Mouse (Mus musculus): ENCODE data around the gene Rpl13a. TPM values are rescaled to one million over a fixed set of nuclear protein-coding genes. Genes with fewer than 3 reads are reported as not detected.
"Not testable (repeated sequence)": the region's sequence is repeated elsewhere in the genome, so short reads cannot be mapped to it uniquely, and the experiment has no call there.

The Rpl13a gene
- total RNA-seq, 2 experiments from 2014 or later: 765 to 826 TPM

GRCm38 (mm10) chr7:45121404-45121803 lies 7.2 kb downstream of the Rpl13a start:
- no peak for DNase-seq (ENCODE audit: extremely low spot score in 1 of 2, low spot score in 1 of 2)

GRCm38 (mm10) chr7:45119780-45120709 lies 8.5 kb downstream of the Rpl13a start:
- DNase-seq (ENCODE audit: extremely low spot score in 1 of 2, low spot score in 1 of 2): no peak

GRCm38 (mm10) chr7:45118336-45118735 lies 10.2 kb downstream of the Rpl13a start:
- no peak for DNase-seq (ENCODE audit: extremely low spot score in 1 of 2, low spot score in 1 of 2)

- no peak for DNase-seq (ENCODE audit: extremely low spot score in 1 of 2, low spot score in 1 of 2)
Observed at GRCm38 (mm10) chr7:45117566-45117965, 11.0 kb downstream of the Rpl13a start.

GRCm38 (mm10) chr7:45113476-45113875 lies 15.1 kb downstream of the Rpl13a start:
- no peak for DNase-seq (ENCODE audit: extremely low spot score in 1 of 2, low spot score in 1 of 2)

GRCm38 (mm10) chr7:45112529-45112928 lies 16.0 kb downstream of the Rpl13a start:
- no peak for DNase-seq (ENCODE audit: extremely low spot score in 1 of 2, low spot score in 1 of 2)

- DNase-seq (ENCODE audit: extremely low spot score in 1 of 2, low spot score in 1 of 2): no peak
Observed at GRCm38 (mm10) chr7:45111940-45112339, 16.6 kb downstream of the Rpl13a start.

- DNase-seq (ENCODE audit: extremely low spot score in 1 of 2, low spot score in 1 of 2): not testable (repeated sequence)
Observed at GRCm38 (mm10) chr7:45110089-45110488, 18.5 kb downstream of the Rpl13a start.

GRCm38 (mm10) chr7:45107052-45107645 lies 21.4 kb downstream of the Rpl13a start:
- DNase-seq (ENCODE audit: extremely low spot score in 1 of 2, low spot score in 1 of 2): no peak

- DNase-seq (ENCODE audit: extremely low spot score in 1 of 2, low spot score in 1 of 2): no peak
Observed at GRCm38 (mm10) chr7:45106441-45106840, 22.1 kb downstream of the Rpl13a start.

- DNase-seq (ENCODE audit: extremely low spot score in 1 of 2, low spot score in 1 of 2): no peak
Observed at GRCm38 (mm10) chr7:45105491-45105890, 23.1 kb downstream of the Rpl13a start.

- no peak for DNase-seq (ENCODE audit: extremely low spot score in 1 of 2, low spot score in 1 of 2)
Observed at GRCm38 (mm10) chr7:45104941-45105340, 23.6 kb downstream of the Rpl13a start.

GRCm38 (mm10) chr7:45103652-45104180 lies 24.8 kb downstream of the Rpl13a start, which contains the start of gene Fcgrt:
Fcgrt (minus strand) TSS chr7:45103851.
- DNase-seq (ENCODE audit: extremely low spot score in 1 of 2, low spot score in 1 of 2): no peak

- no peak for DNase-seq (ENCODE audit: extremely low spot score in 1 of 2, low spot score in 1 of 2)
Observed at GRCm38 (mm10) chr7:45102940-45103585, 25.5 kb downstream of the Rpl13a start.

GRCm38 (mm10) chr7:45102441-45102840 lies 26.1 kb downstream of the Rpl13a start:
- DNase-seq (ENCODE audit: extremely low spot score in 1 of 2, low spot score in 1 of 2): no peak

GRCm38 (mm10) chr7:45100046-45100445 lies 28.5 kb downstream of the Rpl13a start:
- no peak for DNase-seq (ENCODE audit: extremely low spot score in 1 of 2, low spot score in 1 of 2)

- DNase-seq (ENCODE audit: extremely low spot score in 1 of 2, low spot score in 1 of 2): no peak
Observed at GRCm38 (mm10) chr7:45098541-45099240, 29.9 kb downstream of the Rpl13a start.

GRCm38 (mm10) chr7:45097479-45097878 lies 31.1 kb downstream of the Rpl13a start:
- DNase-seq (ENCODE audit: extremely low spot score in 1 of 2, low spot score in 1 of 2): no peak

- not testable (repeated sequence) for DNase-seq (ENCODE audit: extremely low spot score in 1 of 2, low spot score in 1 of 2)
Observed at GRCm38 (mm10) chr7:45095965-45096364, 32.6 kb downstream of the Rpl13a start.

GRCm38 (mm10) chr7:45095367-45095766 lies 33.2 kb downstream of the Rpl13a start:
- DNase-seq (ENCODE audit: extremely low spot score in 1 of 2, low spot score in 1 of 2): no peak
